Mouse (Mus musculus) spleen, postnatal 36 days (tissue): ENCODE data around the gene Gm17949.

Experiments
- DNase-seq, 2 experiments: peaks; one replicate each; pipeline ENCODE4 v3.0.0; 2022; ENCODE audit warnings: low spot score in 2 of 2, mixed read lengths in 1 of 2

Gm17949 gene

GRCm38 (mm10) chr17:56990115-56990746, 21.0 kb upstream of the Gm17949 start, which contains the start of gene Clpp:
Clpp (plus strand) TSS chr17:56990305.
- peak; percentile 97 for DNase-seq

DNA sequence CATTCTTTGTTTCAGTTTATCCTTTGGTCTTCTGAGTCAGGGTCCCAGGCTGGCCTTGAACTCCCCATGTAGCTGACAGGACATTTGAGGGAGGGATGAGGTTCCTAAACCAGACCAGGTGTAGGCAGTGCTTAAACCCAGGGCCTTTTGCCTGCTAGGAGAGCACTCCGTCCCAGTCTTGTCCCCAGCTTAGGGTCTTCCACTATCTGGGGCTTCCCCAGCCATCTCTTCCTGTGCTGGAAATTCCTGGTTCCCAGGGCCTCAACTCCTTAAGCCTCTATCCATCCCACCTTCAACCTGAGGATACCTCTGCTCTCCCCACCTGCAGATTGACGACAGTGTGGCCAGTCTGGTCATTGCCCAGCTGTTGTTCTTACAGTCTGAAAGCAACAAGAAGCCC, 20.3 kb upstream of the Gm17949 start:
- no peak for DNase-seq

- no peak for DNase-seq
Measured at GRCm38 (mm10) chr17:56995046-56995445, 16.2 kb upstream of the Gm17949 start.

DNA sequence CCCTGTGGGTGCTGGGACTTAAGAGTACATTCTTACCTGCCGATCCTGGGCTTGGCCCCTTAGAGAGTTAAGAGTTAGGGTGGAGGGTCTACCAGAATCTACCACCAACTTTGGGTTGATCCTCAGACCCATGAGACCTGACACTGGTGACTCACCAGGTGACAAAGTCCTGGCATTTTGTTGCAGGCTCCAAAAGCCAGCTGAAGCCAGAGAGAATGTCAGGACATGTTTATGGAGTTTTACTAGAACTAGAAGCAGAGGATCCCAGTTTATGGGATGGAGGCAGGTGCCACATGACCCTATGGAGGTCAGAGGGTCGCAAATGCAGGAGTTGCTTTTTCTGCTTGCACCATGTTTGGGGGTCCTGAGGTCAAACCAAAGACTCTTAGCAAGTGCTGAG, 14.8 kb upstream of the Gm17949 start:
- DNase-seq: no peak

DNA sequence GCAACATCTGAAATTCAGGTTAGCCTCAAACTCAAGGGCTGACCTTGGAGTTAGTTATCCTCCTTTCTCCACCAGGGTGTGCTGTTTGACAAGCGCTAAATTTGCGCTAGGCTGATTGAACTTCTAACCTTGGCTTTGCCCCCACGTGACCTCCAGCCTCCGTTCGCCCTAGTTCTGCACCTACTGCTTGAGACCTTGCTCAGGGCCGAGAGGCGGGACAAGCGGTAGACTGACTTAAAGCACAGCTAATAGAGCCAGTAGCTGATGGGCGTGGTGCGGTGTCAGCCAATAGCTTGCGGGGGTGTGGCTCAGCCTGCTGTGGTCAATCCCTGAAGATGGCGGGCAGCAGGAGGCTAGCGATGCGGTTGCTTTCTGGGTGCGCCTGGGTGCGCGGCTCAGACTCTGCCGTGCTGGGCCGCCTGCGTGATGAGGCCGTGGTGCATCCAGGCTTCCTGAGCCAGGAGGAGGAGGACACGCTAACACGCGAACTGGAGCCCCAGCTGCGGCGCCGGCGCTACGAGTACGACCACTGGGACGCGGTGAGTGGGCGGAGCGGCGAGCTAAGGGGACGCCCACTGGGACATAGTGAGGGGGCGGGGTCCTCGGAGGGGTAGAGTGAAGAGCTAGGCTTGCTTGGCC, 14.1 kb upstream of the Gm17949 start, which contains the start of gene Alkbh7:
Alkbh7 (plus strand) TSS at position 311 of the 639 bp plus-strand sequence.
- peak; percentile 99 for DNase-seq

DNA sequence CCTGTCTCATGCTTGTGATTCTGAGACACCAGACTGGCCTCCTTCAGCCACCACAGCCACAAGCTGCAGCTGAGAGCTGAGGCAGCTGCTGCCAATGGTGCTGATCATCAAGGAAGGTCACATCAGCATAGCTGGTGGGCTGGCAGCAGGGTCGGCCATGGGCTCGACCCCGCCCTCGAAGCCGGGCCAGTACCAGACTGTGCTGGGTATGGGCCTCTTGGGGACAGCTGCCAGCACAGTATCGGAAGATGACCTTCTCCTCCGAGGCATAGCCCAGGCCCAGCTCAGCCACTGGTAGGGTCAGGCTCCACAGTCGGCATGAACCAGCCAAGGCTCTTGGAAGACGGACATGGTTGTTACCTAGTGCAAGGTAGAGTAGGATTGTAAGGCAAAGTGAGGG, 11.9 kb upstream of the Gm17949 start:
- no peak for DNase-seq

DNA sequence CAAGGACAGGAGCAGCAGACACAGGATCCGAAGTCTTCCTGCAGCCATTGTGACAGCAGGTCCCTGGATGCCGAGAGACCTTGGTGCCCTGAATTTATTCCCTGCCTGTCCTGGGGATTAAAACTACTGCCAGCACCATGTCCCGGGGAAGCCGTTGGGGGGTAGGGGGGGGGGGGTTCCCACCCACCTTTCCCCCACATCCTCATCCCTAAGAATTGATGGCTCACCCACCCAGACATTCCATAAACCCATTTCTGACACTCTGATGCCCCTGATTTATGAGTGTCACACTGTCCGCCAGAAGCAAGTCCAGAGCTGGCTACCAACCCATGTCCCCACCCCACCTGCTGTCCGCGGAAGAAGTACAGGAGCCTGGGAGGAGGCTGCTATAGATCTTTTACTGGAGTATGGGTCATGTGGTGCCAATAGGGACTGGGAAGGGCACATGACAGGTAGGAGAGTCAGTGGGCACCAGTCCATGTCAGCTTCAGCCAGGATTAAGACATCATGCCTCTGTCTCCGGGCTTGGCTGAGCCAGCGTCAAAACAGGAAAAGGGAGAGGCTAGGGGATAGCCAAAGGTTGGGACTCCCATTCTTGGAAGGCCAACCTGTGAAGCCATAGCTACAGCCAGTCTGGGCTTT, 11.2 kb upstream of the Gm17949 start, which contains the start of gene Pspn:
Pspn (minus strand) TSS at position 51 of the 642 bp plus-strand sequence.
- no peak for DNase-seq

DNA sequence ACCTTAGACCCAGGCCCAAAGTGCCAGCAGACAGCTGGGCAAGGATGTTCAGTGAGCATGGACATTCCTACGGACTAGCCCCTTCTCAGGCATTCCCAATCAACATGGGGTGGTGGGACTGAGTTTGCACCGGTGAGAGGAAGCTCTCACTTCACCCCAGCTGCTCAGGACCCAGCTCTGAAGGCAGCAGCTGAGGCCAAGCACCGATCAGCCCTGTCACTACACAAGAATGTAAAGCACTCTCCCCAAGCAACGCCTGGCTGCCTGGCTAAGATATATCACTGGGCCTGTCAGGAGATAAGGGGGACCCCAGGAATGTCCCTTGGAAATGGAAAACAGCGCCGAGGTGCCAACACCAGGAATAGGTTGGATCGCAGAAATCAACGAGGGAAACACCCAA, 10.0 kb upstream of the Gm17949 start:
- no peak for DNase-seq

GRCm38 (mm10) chr17:57003994-57004393, 7.3 kb upstream of the Gm17949 start:
- DNase-seq: no peak

DNA sequence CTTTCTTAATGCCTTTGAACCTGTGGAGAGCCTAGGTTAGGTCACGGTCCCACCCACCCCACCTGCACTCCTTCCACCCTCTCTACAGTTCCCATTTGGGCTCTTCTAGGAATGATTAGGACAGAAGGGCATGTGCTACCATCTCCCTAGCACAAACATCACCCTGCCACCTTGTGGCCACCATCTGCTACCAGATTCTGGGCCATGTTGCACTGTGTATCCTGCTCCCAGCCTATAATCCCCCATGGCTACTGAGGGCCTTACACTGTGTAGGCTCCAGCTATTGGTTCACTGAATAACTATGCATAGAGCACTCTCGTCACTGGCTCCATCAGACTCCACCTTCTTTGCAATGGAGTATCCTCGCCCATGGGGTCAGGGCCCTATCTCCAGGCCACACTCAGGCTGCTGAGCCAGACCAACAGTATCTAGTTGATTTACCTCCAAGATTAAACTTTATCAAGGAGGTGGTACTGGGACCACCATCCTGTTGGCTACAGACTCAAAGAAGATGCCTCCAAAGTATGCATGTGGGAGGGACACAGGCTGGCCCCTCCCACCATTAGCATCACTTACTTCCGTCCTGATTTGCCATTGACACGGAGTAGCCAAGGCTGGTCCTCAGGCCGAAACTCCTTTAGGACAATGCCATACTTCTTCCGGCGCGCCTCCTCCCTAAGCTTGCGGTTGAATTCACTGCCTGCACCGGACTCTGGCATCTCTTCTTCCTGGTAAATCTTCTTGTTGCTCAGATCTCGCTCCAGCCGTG, 3.9 kb upstream of the Gm17949 start:
- DNase-seq: no peak

GRCm38 (mm10) chr17:57010911-57011235, 396 bp upstream of the Gm17949 start:
- no peak for DNase-seq

GRCm38 (mm10) chr17:57012245-57012795, 1.1 kb downstream of the Gm17949 start:
- peak in 1 of 2 experiments; percentile 24 for DNase-seq

- peak in 1 of 2 experiments; percentile 19 for DNase-seq
Measured at GRCm38 (mm10) chr17:57019693-57020092, 8.4 kb downstream of the Gm17949 start.

DNA sequence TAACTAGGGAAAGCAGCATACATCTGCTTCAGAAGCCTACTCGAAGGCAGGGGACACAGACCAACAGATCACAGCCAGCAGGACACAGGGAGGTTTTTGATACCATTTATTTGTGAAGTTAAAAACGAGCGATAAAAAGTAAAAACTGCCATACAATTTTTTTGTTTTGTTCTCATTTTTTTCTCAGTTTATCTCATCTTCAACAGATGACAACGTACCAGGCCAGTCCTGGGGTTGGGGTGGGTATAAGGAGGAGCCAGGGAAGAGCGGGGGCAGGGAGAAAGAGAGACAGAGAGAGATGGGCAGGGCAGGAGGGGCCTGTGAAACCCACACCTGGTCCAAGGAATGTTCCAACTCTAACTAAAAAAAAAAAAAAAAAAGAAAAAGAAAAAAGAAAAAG, 9.7 kb downstream of the Gm17949 start:
- no peak for DNase-seq

DNA sequence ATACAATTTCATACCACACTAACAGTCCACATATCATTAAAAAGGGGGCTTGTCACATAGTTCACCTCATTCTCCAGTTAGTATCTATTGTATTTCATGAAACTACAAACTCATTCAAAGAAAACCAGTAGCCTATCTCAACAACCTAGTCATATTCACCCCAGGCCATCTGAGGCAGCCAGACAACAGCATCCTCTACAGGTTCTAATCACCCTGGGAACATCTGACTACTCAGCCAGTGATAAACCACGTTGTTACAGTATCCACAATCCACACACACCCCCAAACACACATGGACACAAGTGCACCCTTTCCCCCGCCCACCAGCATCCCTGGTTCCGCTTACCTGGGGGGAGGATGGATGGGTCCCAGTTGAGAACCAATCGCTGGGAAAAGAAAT, 16.2 kb downstream of the Gm17949 start:
- DNase-seq: no peak

DNA sequence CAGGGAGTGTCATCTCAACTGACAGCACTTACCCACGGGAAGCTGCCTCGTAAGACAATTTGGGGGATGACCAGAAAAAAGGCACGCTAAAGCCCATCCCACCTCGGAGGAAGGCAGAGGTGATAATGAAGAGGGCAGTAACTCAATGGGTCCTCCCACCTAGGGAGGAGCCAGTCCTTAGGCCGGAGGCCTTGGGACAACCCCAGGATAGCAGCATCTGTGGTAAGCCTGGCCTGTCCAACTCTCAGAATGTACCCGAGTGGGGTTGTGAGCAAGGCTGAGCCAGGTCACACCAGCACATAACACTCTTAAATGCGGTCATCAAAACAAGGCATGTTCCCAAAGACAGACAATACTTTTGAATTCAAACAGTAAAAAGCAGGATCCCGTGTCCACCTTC, 18.4 kb downstream of the Gm17949 start:
- DNase-seq: peak; percentile 32 to 37

DNA sequence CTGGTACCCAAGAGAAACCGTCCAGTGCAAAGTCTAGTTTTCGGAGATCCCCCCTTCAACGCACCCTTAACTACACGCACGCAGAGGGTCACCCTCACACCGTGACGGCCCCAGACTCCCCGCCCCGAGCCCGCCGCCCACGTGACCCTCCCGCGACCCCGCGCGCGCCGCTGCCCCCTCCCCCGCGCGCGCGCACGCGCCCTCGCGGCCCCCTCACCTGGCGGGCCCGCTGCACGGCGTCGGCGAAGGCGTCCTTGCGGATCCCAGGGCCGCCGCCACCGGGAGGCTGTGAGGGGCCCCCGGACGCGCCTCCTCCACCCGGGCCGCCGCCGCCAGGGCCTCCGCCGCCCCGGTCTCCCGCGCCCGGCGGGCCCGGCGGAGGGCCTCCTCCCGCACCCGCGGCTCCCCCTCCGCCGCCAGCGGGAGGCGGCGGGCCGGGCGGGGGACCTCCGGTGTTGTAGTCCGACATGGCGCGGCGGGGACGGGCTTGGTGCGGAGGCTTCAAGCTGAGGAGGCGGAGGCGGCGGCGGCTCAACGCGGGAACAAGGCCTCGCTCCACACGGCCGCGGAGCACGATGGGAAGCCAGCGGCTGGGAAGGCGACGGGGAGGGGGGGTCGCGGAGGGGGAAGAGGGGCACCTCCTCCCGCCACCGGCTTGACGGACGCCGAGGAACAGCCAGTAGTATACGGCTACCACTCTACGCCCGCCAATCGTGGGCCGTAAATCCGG, 19.8 kb downstream of the Gm17949 start, which contains the start of gene Khsrp:
Khsrp (minus strand) TSS at position 592 of the 730 bp plus-strand sequence.
- peak in 1 of 2 experiments; percentile 36 for DNase-seq

GRCm38 (mm10) chr17:57031661-57032420, 20.6 kb downstream of the Gm17949 start:
- DNase-seq: peak; percentile 100

DNA sequence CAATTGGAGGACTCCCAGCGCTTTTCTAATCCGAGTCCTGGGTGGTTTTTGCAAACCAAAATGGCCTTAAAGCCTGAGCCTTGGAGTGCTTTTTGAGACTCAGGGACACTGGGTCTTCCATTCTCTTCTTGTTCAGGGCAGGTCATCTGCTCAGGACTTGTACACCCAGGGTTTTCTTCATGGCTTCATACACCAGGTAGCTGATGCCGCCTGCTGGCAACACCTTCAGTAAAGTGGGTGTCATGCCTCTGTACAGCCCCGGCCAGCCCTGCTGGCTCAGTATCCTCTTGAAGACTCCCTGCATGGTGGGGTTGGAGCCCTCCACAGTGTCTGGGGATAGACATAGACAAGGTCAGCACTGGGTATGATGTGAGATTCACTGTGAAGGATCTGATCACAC, 21.6 kb downstream of the Gm17949 start:
- no peak for DNase-seq

- no peak for DNase-seq
Measured at GRCm38 (mm10) chr17:57038978-57039377, 27.7 kb downstream of the Gm17949 start.
